Mouse (Mus musculus) kidney, adult 2 months (tissue): Measurements from ENCODE around the gene Rps28.

Experiments used
- CTCF ChIP-seq: fragments of 200-500 bp; conservative IDR thresholded peaks from 2 replicates; pipeline ENCODE4 v1.5.1; 2011; ENCODE audit warnings: low read depth, mild to moderate bottlenecking, control low read depth, low read length, moderate library complexity, mixed read lengths; ENCODE audit not compliant: insufficient read depth, insufficient read length
- POLR2A ChIP-seq: fragments of 200-500 bp; IDR thresholded peaks from one replicate; pipeline ENCODE4 v1.6.1; 2011; ENCODE audit warnings: low read depth, low read length, control low read depth

DNA sequence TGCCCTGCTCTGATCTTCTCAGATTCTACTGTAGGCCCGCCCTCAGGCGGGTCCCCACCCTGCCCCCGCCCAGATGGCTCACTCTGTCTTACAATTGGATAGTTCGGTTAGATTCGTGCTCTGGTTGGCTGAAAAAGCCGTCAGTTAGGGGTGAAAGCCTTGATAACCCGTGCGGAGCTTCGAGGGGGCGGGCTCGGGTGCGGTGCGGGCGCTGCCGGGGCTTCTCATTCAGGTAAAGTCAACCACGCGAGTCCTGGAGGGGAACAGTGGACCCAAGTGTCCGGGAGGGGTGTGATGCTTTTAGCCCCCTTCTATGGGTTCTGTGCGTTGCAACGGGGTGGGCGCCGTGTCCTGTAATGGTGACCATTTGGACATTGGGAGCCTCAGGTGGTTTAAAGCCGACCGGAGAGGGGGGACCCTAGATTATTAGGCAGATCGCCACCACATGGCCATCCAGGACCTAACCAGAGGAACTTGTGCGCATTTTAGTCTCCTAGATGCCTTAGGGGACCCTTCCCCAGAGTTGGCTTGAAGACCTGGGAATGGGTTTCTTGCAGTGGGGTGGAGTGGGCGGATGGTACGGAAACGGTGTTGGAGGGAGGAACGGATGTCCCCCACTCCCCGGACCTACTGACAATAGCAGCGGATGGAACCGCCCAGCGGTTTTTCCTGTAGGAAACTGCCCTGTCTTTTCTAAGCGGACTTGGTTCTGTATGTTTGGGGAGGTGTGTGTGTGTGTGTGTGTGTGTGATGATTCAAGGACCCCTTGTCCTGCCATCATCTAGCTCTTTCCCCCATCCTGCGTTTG, 13.8 kb downstream of the Rps28 start, which contains the start of gene Kank3:
- peak; percentile 53 for TF ChIP-seq POLR2A
- no peak for TF ChIP-seq CTCF
